Mouse (Mus musculus): ENCODE data around the gene Vsig10. TPM values are rescaled to one million over a fixed set of nuclear protein-coding genes. Genes with fewer than 3 reads are reported as not detected.
"Not testable (repeated sequence)": the region's sequence is repeated elsewhere in the genome, so short reads cannot be mapped to it uniquely, and the experiment has no call there.

Gene Vsig10
- polyA plus RNA-seq, 1 experiment from 2014 or later = 1.7 TPM

DNA sequence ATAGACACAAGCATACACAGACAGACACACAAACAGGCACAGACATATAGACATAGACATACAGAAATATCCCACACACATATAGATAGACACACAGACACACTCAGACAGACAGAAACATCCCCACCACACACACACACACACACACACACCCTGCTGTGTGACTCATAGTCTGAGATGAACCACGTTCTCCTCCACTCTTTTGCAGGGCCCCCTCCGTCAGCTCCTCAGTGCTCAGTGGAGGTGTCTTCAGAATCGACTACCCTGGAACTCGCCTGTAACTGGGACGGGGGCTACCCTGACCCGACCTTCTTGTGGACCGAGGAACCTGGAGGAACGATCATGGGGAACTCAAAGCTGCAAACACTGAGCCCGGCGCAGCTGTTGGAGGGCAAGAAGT, 19.1 kb downstream of the Vsig10 start:
- Histone ChIP-seq H3K27ac (no peak overlapping the region), H3K27me3 (no peaks in the 10 kb centered on the region), H3K4me1 (replicated peaks) (peaks cover 8% of the 10 kb centered on the region), H3K36me3 (peaks cover 11% of the 10 kb centered on the region; the same call in 1 of the 2 replicates), H3K9me3 (replicated peaks) (peaks cover 4% of the 10 kb centered on the region; the same call in 1 of the 2 replicates), H3K4me2 (no peak overlapping the region), H3K4me3 (replicated peaks) (no peak overlapping the region), H3K9ac (no peak overlapping the region)
- WGBS (ENCODE audit: insufficient replicate concordance) = 73% methylated on average over 10 of the region's 10 CpGs
- DNase-seq (no peak), ATAC-seq (ENCODE audit: low read depth) (no peak)

DNA sequence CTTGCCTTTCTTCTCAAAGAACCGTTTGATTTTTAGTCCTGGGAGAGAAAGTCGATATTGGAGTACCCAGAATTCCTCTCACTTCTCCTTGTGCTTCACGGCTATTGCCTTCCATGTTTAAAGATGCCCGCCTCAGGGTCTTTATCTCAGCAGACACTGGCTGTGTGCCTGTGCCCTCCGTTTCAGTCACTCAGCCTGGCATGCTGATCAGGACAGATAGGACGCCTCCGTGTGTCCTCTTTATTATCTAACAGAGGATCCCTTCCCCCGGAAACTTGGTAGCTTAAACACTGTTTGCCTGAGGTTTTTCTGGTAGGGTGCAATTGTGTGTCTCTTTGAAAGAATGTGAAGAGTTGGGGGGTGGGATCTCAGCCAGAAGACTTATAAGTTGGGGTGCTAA, 19.6 kb downstream of the Vsig10 start:
- Histone ChIP-seq H3K9me3 (replicated peaks) (peaks cover 4% of the 10 kb centered on the region; the same call in 1 of the 2 replicates), H3K36me3 (peaks cover 11% of the 10 kb centered on the region; the same call in 1 of the 2 replicates), H3K4me3 (replicated peaks) (no peak overlapping the region), H3K9ac (no peak overlapping the region), H3K27me3 (no peaks in the 10 kb centered on the region), H3K27ac (no peak overlapping the region), H3K4me1 (replicated peaks) (peaks cover 8% of the 10 kb centered on the region), H3K4me2 (no peak overlapping the region)
- ATAC-seq (ENCODE audit: low read depth) (peak; percentile 54), DNase-seq (no peak)
- WGBS (ENCODE audit: insufficient replicate concordance) = 38% methylated on average over 8 of the region's 8 CpGs

DNA sequence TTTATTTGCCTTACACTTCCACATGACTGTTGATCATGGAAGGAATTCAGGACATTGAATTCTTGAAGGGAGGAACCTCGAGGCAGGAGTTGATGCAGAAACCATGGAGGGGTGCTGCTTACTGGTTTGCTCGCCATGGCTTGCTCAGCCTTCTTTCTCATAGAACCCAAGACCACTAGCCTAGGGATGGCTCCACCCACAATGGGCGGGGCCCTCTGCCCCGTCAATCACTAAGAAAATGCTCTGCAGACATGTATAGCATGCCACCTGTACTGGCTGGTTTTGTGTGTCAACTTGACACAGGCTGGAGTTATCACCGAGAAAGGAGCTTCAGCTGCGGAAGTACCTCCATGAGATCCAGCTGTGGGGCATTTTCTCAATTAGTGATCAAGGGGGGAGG, 21.2 kb downstream of the Vsig10 start:
- Histone ChIP-seq H3K4me1 (replicated peaks) (peaks cover 8% of the 10 kb centered on the region), H3K36me3 (peaks cover 5% of the 10 kb centered on the region; the same call in 1 of the 2 replicates), H3K9me3 (replicated peaks) (peaks cover 4% of the 10 kb centered on the region; the same call in 1 of the 2 replicates), H3K4me3 (replicated peaks) (no peak overlapping the region), H3K9ac (no peak overlapping the region), H3K27ac (no peak overlapping the region), H3K4me2 (no peak overlapping the region), H3K27me3 (no peaks in the 10 kb centered on the region)
- ATAC-seq (ENCODE audit: low read depth) (no peak), DNase-seq (no peak)
- WGBS (ENCODE audit: insufficient replicate concordance) = 67% methylated on average over 6 of the region's 6 CpGs

DNA sequence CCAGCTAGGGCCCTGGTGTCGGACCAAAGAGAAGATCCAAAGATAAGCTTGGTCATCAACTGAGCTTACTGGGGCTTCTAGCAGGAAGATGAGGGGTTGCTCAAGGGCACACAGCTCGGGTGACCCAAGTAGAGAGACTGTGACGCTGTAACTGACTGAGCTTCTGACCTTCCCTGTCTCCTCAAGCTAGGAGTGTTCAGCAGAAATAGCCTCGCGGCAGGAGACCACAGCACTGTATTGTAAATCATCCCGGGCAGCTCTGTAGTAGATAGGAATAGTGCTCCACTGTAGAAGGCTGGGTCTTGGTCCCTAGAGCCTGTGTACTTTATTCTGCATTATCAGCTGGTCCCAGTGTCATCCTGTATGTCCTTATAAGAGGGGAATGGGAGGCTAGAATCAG, 23.0 kb downstream of the Vsig10 start:
- H3K4me3 ChIP-seq (replicated peaks) = no peak overlapping the region
- peaks cover 2% of the 10 kb centered on the region; the same call in 1 of the 2 replicates for H3K9me3 ChIP-seq (replicated peaks)
- DNase-seq (no peak), ATAC-seq (ENCODE audit: low read depth) (no peak)
- H3K4me1 ChIP-seq (replicated peaks) = peaks cover 9% of the 10 kb centered on the region
- H3K27ac ChIP-seq = no peak overlapping the region
- WGBS (ENCODE audit: insufficient replicate concordance) = 60% methylated on average over 6 of the region's 6 CpGs
- no peak overlapping the region for H3K9ac ChIP-seq
- H3K4me2 ChIP-seq = no peak overlapping the region
- H3K36me3 ChIP-seq = peaks cover 2% of the 10 kb centered on the region; the same call in 1 of the 2 replicates
- H3K27me3 ChIP-seq = no peaks in the 10 kb centered on the region

DNA sequence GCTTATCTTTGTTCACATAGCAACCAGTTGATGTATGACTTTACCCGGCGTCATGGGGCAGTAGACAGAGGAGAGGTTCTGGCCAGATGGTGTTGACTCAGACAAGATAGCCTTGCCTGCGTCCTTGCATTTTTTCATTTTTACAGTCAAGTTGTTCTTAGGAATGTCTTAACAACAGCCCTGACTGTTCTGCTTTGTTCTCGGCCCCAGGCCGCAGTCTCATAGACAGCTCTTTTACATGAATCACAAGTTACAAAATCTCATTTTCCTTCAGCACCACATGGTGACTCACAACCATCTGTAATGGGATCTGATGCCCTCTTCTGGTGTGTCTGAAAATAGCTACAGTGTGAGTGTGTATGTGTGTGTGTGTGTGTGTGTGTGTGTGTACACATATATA, 25.6 kb downstream of the Vsig10 start:
- H3K4me1 ChIP-seq (replicated peaks) = peaks cover 12% of the 10 kb centered on the region
- not testable (repeated sequence) for H3K4me2 ChIP-seq; H3K36me3 ChIP-seq; H3K9ac ChIP-seq; H3K4me3 ChIP-seq (replicated peaks); DNase-seq; H3K27me3 ChIP-seq; H3K27ac ChIP-seq; H3K9me3 ChIP-seq (replicated peaks); ATAC-seq (ENCODE audit: low read depth)
- 74% methylated on average over 5 of the region's 5 CpGs for WGBS (ENCODE audit: insufficient replicate concordance)

DNA sequence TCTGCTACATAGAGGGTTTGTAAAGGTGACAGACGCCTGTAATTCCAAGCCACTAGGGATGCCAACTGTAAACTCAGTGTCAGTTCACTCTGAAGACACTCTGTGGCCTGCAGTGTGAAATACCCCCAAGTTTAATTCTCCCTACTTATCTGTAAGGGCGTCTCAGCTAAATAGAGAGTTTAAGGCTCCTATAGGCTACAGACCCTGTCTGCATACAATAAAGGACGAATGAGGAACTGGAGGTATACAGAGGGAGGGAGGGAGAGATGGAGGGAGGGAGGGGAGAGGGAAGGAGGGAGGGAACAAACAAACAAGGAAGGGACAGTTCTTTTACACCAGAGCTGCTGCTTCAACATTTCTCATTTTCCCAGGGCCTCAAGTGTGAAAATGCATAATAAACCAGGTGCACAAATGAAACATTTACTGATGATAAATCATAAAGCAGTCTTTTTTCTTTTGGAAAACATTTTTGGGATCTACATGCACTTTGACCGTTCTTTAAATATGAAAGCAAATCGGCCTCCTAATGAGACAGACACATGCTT, 26.6 kb downstream of the Vsig10 start:
- H3K4me2 ChIP-seq = no peak overlapping the region
- H3K4me1 ChIP-seq (replicated peaks) = peaks cover 12% of the 10 kb centered on the region
- 52% methylated on average over 5 of the region's 5 CpGs for WGBS (ENCODE audit: insufficient replicate concordance)
- no peak overlapping the region for H3K4me3 ChIP-seq (replicated peaks)
- no peak overlapping the region for H3K9ac ChIP-seq
- H3K9me3 ChIP-seq (replicated peaks) = no peaks in the 10 kb centered on the region
- no peaks in the 10 kb centered on the region for H3K27me3 ChIP-seq
- no peaks in the 10 kb centered on the region for H3K36me3 ChIP-seq
- no peak overlapping the region for H3K27ac ChIP-seq
- DNase-seq = no peak
- ATAC-seq (ENCODE audit: low read depth) = no peak

DNA sequence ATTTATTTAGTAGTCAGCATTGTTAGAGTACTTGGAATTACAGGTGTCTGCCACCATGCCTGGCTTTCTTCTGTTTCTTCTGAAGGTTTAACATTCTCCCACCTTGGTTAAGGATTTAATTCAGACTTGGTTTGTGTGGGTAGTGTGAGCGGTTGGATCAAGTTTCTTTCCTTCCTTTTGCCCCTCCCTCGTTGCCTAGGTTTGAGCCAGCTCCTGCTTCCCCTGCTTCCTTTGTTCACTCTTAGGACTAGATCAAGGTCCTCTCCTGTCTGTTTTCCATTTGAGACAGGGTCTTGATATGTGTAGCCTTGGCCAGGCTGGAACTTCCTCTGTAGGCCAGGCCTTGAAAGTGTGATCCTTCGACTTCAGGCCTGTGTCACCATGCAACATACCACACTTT, 27.4 kb downstream of the Vsig10 start:
- Histone ChIP-seq H3K27ac (no peak overlapping the region), H3K4me1 (replicated peaks) (peaks cover 12% of the 10 kb centered on the region), H3K4me3 (replicated peaks) (no peak overlapping the region), H3K36me3 (no peaks in the 10 kb centered on the region), H3K27me3 (no peaks in the 10 kb centered on the region), H3K4me2 (no peak overlapping the region), H3K9me3 (replicated peaks) (no peaks in the 10 kb centered on the region), H3K9ac (no peak overlapping the region)
- ATAC-seq (ENCODE audit: low read depth) (no peak), DNase-seq (no peak)
- 53% methylated on average over 3 of the region's 3 CpGs for WGBS (ENCODE audit: insufficient replicate concordance)

DNA sequence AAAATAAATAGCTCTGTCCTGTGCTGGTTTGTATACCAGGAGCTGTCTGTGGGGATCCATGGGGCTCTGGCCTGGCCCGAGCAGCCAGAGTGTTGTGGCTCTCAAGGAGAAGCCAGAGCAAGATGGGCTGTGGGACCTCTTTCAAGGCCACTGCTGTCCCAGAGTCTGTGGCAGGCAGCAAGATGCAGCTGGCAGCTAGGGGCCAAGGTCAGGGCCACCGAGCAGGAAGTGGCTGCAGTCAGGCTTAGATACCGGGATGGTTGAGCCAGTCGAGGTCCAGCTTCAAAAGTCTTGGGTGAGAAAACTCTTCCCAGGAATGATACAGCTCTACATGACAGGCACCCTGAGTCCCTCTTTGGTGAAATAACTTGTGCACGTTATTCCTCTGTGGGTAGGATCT, 28.1 kb downstream of the Vsig10 start:
- DNase-seq (no peak), ATAC-seq (ENCODE audit: low read depth) (no peak)
- Histone ChIP-seq H3K4me3 (replicated peaks) (no peak overlapping the region), H3K9ac (no peak overlapping the region), H3K27ac (no peak overlapping the region), H3K9me3 (replicated peaks) (no peaks in the 10 kb centered on the region), H3K36me3 (no peaks in the 10 kb centered on the region), H3K4me1 (replicated peaks) (peaks cover 12% of the 10 kb centered on the region), H3K4me2 (no peak overlapping the region), H3K27me3 (no peaks in the 10 kb centered on the region)
- WGBS (ENCODE audit: insufficient replicate concordance) = 52% methylated on average over 5 of the region's 5 CpGs

DNA sequence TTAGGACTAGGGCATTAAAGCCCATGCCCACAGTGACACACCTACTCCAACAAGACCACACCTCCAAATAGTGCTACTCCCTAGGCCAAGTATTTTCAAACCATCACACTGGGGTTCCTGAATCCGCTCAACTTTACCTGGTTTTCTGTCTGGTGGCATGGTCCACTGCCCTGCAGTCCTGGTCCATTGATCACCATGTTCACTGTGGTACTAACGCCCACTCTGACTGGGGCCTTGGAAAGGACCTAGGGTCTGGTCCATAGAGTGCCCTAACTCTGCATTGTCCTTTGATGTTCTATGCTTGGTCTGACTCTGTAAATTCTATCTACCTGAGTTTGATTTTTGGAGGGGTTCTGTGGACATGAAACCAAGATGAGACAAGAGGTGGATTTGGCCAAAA, 29.0 kb downstream of the Vsig10 start:
- H3K4me2 ChIP-seq = 0 out of 2 replicates have a peak overlapping the region, but pooled peaks have one; percentile 33
- ATAC-seq (ENCODE audit: low read depth) (no peak), DNase-seq (no peak)
- H3K9ac ChIP-seq = no peak overlapping the region
- H3K27me3 ChIP-seq = peaks cover 3% of the 10 kb centered on the region; the same call in 1 of the 2 replicates
- no peak overlapping the region for H3K4me3 ChIP-seq (replicated peaks)
- peaks cover 12% of the 10 kb centered on the region for H3K4me1 ChIP-seq (replicated peaks)
- 74% methylated on average over 2 of the region's 2 CpGs for WGBS (ENCODE audit: insufficient replicate concordance)
- H3K36me3 ChIP-seq = no peaks in the 10 kb centered on the region
- no peaks in the 10 kb centered on the region for H3K9me3 ChIP-seq (replicated peaks)
- no peak overlapping the region for H3K27ac ChIP-seq

DNA sequence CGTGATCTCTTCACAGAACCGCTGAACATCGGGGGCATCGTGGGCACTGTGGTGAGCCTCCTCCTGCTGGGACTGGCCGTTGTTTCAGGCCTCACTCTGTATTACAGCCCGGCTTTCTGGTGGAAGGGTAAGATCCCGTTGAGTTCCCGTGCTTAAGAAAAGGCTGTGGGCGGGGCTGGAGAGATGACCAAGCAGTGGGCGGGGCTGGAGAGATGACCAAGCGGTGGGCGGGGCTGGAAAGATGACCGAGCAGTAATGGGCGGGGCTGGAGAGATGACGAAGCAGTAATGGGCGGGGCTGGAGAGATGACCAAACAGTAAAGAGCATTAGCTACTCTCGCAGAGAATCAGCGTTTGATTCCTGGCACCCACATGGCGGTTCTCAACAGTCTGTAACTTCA, 29.4 kb downstream of the Vsig10 start:
- peaks cover 12% of the 10 kb centered on the region for H3K4me1 ChIP-seq (replicated peaks)
- H3K27me3 ChIP-seq = peaks cover 8% of the 10 kb centered on the region
- no peaks in the 10 kb centered on the region for H3K9me3 ChIP-seq (replicated peaks)
- no peak overlapping the region for H3K27ac ChIP-seq
- peak; percentile 62 for ATAC-seq (ENCODE audit: low read depth)
- DNase-seq = peak; percentile 84
- H3K9ac ChIP-seq = no peak overlapping the region
- H3K4me2 ChIP-seq = peak overlapping the region; percentile 33
- H3K4me3 ChIP-seq (replicated peaks) = no peak overlapping the region
- 36% methylated on average over 19 of the region's 19 CpGs for WGBS (ENCODE audit: insufficient replicate concordance)
- H3K36me3 ChIP-seq = no peaks in the 10 kb centered on the region

DNA sequence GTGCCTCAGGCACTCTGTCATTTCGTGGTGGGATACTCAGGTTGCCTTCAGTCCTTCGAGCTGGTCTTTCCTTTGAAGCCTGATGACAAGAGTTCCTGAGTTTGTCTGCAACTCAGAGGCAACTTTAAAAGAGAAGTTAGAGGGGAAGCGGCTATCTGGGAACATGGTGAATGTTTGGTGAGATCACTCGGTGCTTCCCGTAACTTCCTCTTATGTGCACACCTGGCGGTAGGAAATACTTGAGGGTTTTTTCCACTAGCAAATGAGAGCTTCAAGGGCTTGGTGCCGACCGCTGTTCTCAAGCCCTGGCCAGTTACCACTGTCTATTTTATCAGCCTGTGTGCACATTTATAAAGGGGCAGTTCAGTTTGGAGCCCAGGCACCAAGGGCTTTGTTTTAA, 35.2 kb downstream of the Vsig10 start:
- Histone ChIP-seq H3K9me3 (replicated peaks) (no peaks in the 10 kb centered on the region), H3K4me2 (no peak overlapping the region), H3K27me3 (peaks cover 42% of the 10 kb centered on the region), H3K4me3 (replicated peaks) (no peak overlapping the region), H3K36me3 (no peaks in the 10 kb centered on the region), H3K27ac (no peak overlapping the region), H3K4me1 (replicated peaks) (peaks cover 27% of the 10 kb centered on the region), H3K9ac (no peak overlapping the region)
- ATAC-seq (ENCODE audit: low read depth) (no peak), DNase-seq (no peak)
- WGBS (ENCODE audit: insufficient replicate concordance) = 21% methylated on average over 8 of the region's 8 CpGs

DNA sequence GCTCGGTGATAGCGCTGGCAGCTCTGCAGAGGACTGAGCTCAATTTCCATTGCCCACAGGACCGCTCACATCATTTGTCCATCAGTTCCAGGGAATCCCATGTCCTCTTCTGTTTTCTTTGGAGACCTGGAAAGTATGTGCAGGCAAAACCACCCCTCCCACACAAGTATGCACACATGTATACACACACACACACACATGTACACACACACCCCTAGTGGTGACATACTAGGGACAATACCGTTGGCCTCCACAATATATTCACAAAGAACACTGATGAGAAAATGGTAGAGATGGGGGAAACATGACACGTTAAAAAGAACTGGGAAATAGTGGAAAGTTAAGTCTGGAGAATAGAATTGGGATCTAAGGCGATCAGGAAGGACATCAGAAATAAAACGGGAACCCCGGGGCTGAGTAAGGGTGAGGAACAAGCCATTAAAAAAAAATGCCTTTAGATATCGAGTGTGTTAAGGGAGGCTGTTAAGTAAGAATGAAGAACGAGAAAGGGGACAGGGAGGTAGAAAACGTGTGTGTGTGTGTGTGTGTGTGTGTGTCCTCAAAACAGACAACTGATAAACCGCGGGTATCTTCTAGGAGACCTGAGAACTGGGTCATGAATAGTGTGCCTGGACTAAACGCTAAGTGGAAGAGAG, 36.9 kb downstream of the Vsig10 start:
- peak overlapping the region; percentile 96 for H3K4me2 ChIP-seq
- H3K27me3 ChIP-seq = peaks cover 42% of the 10 kb centered on the region
- ATAC-seq (ENCODE audit: low read depth) (no peak), DNase-seq (no peak)
- 32% methylated on average over 14 of the region's 14 CpGs for WGBS (ENCODE audit: insufficient replicate concordance)
- H3K4me1 ChIP-seq (replicated peaks) = peaks cover 44% of the 10 kb centered on the region
- H3K9me3 ChIP-seq (replicated peaks) = no peaks in the 10 kb centered on the region
- peak overlapping the region; percentile 88; the same call in 1 of the 2 replicates for H3K9ac ChIP-seq
- H3K27ac ChIP-seq = peak overlapping the region; percentile 83
- no peaks in the 10 kb centered on the region for H3K36me3 ChIP-seq
- H3K4me3 ChIP-seq (replicated peaks) = 0 out of 2 replicates have a peak overlapping the region, but pooled peaks have one; percentile 92
